Mouse (Mus musculus) gastrocnemius, postnatal 4 days (tissue): Measurements from ENCODE around the gene Cebpz. TPM values are rescaled to one million over a fixed set of nuclear protein-coding genes. Genes with fewer than 3 reads are reported as not detected.

ENCODE experiments used
- DNase-seq, 2 experiments: peaks; one replicate each; pipeline ENCODE4 v3.0.0; 2021 to 2022; ENCODE audit warnings: low spot score in 2 of 2, mixed read lengths in 2 of 2
- long read RNA-seq, 2 experiments: library from polyadenylated mRNA; stranded (forward); transcript quantifications; one replicate each; pipeline ENCODE4 v2.0.0; 2021
- total RNA-seq, 2 experiments: library from RNA; stranded (reverse); gene quantifications; 2 replicates each; pipeline ENCODE4 v1.2.3; 2021

The Cebpz gene
- 10 to 100 TPM; 25.4 to 28.2 TPM for total RNA-seq
- long read RNA-seq, experiment 1, full-length matches to known transcripts = 14 of 21 reads
- long read RNA-seq, experiment 1, partial matches to known transcripts = 5 of 21 reads
- long read RNA-seq, experiment 1, other reads (novel, unspliced or antisense) = 2 of 21 reads
- long read RNA-seq, experiment 2, full-length matches to known transcripts = 28 of 37 reads
- long read RNA-seq, experiment 2, partial matches to known transcripts = 8 of 37 reads
- long read RNA-seq, experiment 2, other reads (novel, unspliced or antisense) = 1 of 37 reads

DNA sequence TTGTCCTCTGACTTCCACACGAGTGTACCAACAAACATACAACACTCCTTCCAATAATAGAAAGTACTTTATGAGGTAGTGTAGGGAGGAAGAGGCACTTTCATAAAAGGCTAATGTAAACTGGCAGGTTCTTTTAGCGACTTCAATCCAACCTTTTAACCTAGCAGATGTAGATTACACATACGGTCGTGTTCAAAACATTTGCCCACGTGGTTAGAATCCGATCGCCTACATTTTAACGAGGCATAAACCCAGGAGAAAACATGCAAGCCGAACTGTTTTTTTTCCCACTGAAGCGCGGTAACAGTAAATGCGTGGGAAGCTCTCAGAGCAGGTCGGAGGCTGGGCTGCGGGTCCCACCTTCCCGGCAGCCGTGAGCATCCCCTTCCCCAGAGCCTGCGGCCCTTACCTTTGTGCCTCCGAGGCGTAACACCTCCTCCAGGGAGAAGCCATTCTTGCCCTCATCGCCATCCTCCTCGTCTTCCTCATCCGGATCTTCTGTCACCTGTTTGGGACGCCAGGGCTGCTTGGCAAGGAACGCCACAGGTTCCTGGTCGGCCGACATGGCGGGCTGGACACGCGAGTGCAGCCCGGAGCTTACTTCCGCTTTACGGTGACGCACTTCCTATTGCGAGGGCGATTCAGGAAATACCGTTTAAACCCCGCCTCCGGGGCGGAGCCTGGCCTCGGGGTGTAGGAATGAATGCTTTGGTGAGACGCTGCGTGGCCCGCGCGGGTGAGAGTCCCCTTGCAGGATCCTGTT, at the start of gene Cebpz, which contains the start of gene Ndufaf7:
Gene Cebpz, minus strand, starts transcription at position 601 of the 763 bp plus-strand sequence.
Gene Ndufaf7, plus strand, starts transcription at position 671 of the 763 bp plus-strand sequence.
- peak; percentile 95 to 97 for DNase-seq

GRCm38 (mm10) chr17:78983736-78984135, 46.9 kb upstream of the Cebpz start:
- no peak for DNase-seq

GRCm38 (mm10) chr17:78983166-78983565, 46.3 kb upstream of the Cebpz start:
- DNase-seq = no peak

DNA sequence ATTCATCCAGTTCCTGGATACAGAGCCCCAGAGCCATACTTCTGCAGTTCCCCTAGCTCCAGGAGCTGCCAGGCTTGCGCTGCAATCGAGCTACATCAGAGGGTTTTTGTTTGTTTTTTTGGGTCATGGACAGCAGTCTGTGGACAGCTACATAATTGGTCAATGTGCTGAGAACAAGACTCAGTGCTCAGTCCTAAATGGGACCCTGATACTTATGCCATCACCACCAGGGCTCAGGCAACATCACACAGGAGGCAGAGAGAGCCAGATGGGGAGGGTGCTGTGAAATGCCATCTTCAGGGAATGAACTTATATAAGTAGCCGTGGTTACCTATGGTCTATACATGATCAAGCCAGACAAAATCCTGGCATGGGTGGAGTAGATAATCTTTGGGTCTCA, 31.6 kb upstream of the Cebpz start:
- no peak for DNase-seq

GRCm38 (mm10) chr17:78966092-78966883, 29.4 kb upstream of the Cebpz start:
- DNase-seq = no peak

DNA sequence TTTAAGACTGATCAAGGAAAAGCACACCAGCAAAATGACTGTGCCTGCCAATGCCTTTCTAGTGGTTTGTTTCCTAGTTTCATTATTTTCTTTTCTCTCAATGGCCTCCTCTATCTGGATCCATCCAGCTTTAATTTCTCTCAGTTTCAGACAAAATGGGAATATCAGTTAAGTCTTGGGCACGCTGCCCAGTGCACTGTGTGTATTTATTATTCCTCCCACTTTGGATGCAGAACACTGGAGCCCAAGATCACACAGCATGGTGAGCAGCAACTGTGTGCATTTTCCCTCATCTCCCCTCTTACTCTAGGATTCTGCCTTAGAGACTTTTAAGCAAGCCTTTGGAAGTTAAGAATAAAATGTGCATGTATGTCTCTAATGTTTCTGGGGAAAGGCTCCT, 27.5 kb upstream of the Cebpz start:
- no peak for DNase-seq

DNA sequence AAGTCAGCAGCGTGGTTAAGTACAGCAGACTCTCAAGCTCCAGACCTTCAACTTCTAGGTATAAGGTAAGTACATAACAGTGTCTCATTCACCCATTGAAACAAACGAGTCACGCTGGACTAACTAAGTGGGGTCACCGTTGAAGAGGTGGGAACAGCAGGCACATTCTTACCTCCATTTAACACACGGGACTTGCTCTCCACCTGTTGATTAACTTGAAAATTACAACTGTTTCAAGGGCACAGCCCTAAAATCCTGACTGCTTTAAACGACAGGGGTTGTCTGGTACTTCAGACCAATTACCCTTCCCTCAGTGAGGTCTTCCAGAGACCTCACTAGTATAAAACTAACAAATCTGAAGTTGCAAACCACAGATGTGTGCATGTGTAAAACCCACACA, 22.6 kb upstream of the Cebpz start:
- no peak for DNase-seq

GRCm38 (mm10) chr17:78953240-78953639, 16.4 kb upstream of the Cebpz start:
- DNase-seq = no peak

GRCm38 (mm10) chr17:78952070-78952469, 15.2 kb upstream of the Cebpz start:
- DNase-seq = no peak

- DNase-seq = no peak
Measured at GRCm38 (mm10) chr17:78951225-78951624, 14.4 kb upstream of the Cebpz start.

GRCm38 (mm10) chr17:78942579-78942978, 5.7 kb upstream of the Cebpz start:
- no peak for DNase-seq

DNA sequence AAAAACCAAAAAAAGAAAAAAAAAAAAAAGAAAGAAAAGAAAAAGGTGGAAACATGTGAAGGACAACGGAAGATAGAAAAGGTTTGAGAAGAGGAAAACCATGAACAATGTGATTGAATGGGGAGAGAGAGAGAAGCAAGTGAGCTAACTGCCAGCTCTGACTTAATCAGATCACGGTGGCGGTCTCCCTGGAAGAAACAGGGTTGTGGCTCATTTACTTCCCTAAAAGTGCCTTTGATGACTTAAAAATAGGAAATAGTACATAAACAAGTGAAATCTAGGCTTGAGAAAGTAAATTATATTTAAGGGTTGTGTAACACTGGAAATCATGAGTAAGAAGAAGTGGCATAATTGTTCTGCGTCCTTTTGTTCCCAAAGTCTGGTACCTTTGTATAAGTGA, 2.1 kb upstream of the Cebpz start:
- DNase-seq = no peak

GRCm38 (mm10) chr17:78937229-78937853, 475 bp upstream of the Cebpz start:
- no peak for DNase-seq

DNA sequence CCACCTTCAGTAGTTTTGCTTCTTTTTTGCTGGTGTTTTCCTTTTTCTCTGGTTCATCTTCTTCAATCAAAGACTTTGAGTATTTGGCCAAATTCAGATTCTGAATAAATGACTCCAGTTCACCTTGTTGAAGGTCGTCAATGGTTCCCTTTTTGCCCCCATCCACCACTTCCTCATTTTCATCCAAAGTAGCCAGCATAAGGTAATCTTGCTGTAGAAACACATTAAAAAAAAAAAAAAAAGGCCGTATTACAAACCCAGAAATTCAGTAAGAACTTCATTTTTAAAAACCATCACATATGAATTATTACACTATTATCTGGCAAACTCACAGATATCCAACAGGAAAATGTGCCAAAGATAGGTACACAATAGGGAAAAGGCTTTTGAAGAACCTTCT, 1.0 kb downstream of the Cebpz start:
- DNase-seq = no peak

- DNase-seq = no peak
Measured at GRCm38 (mm10) chr17:78917696-78918095, 19.2 kb downstream of the Cebpz start.

DNA sequence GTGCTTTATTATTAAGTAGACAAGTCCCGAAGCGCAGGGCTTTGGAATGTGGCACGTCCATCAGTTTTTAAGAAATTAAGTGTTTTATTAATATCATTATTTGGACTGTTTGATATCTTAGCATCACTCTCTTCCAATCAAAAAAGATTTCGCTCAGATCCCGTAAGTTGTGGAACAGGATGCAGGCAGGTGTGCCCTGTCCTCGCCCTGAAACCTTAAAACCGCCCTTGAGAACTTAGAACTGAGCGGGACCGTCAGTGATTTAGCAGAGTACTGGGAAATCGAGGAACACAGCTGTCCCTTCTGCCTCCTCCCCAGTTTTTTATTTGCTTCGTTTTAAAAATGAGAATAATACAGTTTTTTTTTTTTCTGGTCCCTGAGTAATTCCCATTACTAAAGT, 20.0 kb downstream of the Cebpz start:
- no peak for DNase-seq

DNA sequence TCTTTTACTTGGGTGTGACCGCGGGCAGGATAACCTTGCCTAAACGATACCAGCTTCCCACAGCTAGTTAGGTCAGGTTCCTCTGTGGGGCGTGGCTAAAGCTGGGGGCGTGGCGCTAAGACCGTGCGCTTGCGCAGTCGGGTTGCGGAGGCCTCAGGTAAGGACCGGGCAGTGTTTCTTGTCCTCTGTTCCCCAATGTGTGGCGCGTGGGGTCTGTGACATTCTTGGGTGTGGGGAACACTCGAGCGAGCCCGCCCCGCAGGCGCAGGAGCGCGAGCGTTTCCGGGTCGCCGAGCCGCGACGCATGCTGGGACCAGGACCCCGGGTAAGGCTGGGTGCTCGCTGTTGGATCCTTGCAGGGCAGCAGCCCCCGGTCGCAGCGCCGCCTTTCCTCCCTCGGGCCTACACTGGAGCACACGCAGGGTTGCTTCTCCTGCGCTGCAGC, 20.5 kb downstream of the Cebpz start, which contains the start of gene Cebpzos:
Gene Cebpzos, plus strand, starts transcription at position 132 of the 445 bp plus-strand sequence.
- DNase-seq = peak; percentile 59 to 74

DNA sequence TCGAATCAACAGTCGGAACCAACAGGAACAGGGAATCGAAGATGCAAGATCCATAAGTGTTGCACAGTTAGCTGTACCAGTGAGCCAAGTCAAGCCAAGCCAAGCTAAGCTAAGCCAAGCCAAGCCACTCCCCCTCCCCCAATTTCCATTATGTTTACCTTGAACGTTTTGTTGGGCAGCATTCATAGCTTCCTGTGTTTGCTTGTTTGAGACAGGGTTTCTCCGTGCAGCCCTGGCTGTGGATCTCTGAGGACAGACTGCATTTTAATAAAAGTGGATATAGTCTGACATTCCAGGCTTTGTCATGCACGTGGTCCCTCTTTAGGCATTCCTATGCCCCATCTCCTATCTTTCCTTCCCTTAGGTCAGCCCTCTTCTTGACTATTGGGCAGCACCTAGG, 21.1 kb downstream of the Cebpz start:
- DNase-seq = no peak

- DNase-seq = no peak
Measured at GRCm38 (mm10) chr17:78913921-78914320, 22.9 kb downstream of the Cebpz start.

GRCm38 (mm10) chr17:78912861-78913281, 24.0 kb downstream of the Cebpz start:
- no peak for DNase-seq

DNA sequence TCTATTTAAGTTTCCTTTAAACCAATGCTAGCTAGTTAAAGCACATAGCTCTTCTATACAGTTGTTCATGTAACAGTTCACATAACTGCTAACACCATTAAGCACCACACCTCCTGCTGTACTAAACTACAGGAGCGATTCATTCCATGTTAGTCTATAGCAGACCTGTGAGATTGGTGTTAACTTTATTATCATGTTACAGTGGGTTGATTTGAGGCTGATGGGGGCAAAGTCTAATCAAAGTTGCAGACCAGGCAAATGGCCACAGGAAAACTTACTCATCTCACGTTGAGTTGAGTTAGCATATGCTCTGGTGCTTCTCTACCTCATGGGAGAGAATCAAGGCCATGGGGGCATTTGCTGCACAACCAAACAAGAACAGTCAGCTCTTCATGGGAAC, 27.5 kb downstream of the Cebpz start:
- DNase-seq = no peak
